Mouse (Mus musculus) ES-E14 (cell line): ENCODE measurements at regions not wholly inside any gene's neighbourhood (a gene's known extent, or its start where the extent isn't known, plus 50 kb on each side); places are given as distances from the start of the nearest gene placed in this dataset.

Source experiments
- DNase-seq: peaks from one replicate; pipeline ENCODE4 v3.0.0-alpha.2; 2013; ENCODE audit warnings: low read depth, low spot score
- H3K27ac ChIP-seq: 2 replicates; pipeline ENCODE4 v1.5.1; 2012; ENCODE audit warnings: low read depth, mild to moderate bottlenecking, low read length, moderate library complexity, mixed read lengths; ENCODE audit not compliant: poor library complexity, insufficient read depth, severe bottlenecking
- H3K36me3 ChIP-seq: 2 replicates; pipeline ENCODE4 v1.6.1; 2012; ENCODE audit warnings: mild to moderate bottlenecking, low read length, moderate library complexity, mixed read lengths; ENCODE audit not compliant: control insufficient read depth, poor library complexity, insufficient read depth, severe bottlenecking
- H3K4me1 ChIP-seq, 2 experiments: fragments of 150-350 bp in 1 of 2; sonication (generic) in 1 of 2; 2 replicates each; pipeline ENCODE4 v1.6.1; 2012; ENCODE audit warnings: low read length in 2 of 2, mild to moderate bottlenecking in 1 of 2, mixed read lengths in 1 of 2; ENCODE audit not compliant: control insufficient read depth in 2 of 2, insufficient read depth in 2 of 2, poor library complexity in 1 of 2
- H3K4me3 ChIP-seq, 2 experiments: fragments of 150-350 bp in 1 of 2; sonication (generic) in 1 of 2; 2 replicates each; pipeline ENCODE4 v1.5.1; 2012; ENCODE audit warnings: low read length in 2 of 2, low read depth in 1 of 2, mild to moderate bottlenecking in 1 of 2, mixed read lengths in 1 of 2; ENCODE audit not compliant: insufficient read depth in 1 of 2, poor library complexity in 1 of 2, severe bottlenecking in 1 of 2
- H3K9ac ChIP-seq: 2 replicates; pipeline ENCODE4 v1.6.1; 2012; ENCODE audit warnings: low read depth, mild to moderate bottlenecking, low read length, mixed read lengths; ENCODE audit not compliant: poor library complexity, insufficient read depth, severe bottlenecking
- H3K9me3 ChIP-seq: fragments of 150-350 bp; sonication (generic); 2 replicates; pipeline ENCODE4 v1.6.1; 2012; ENCODE audit warnings: low read depth, mild to moderate bottlenecking, low read length; ENCODE audit not compliant: control insufficient read depth, insufficient read depth
- CHD2 ChIP-seq: IDR thresholded peaks from 2 replicates; pipeline ENCODE4 v1.6.1; 2014; ENCODE audit warnings: mild to moderate bottlenecking, low read depth, low read length, inconsistent platforms
- HCFC1 ChIP-seq: IDR thresholded peaks from 2 replicates; pipeline ENCODE4 v1.6.1; 2012; ENCODE audit warnings: low read length, inconsistent platforms, borderline replicate concordance; ENCODE audit not compliant: insufficient read depth
- MAFK ChIP-seq: IDR thresholded peaks from 2 replicates; pipeline ENCODE4 v1.6.1; 2014; ENCODE audit warnings: mild to moderate bottlenecking, low read depth, low read length, inconsistent platforms; ENCODE audit not compliant: insufficient read depth
- ZC3H11A ChIP-seq: IDR thresholded peaks from 2 replicates; pipeline ENCODE4 v1.6.1; 2012; ENCODE audit warnings: low read depth, mild to moderate bottlenecking, inconsistent platforms, low read length, borderline replicate concordance
- ZNF384 ChIP-seq: IDR thresholded peaks from 2 replicates; pipeline ENCODE4 v1.6.1; 2012; ENCODE audit warnings: low read depth, low read length, inconsistent platforms
- in situ Hi-C, 2 experiments: fragments of 600-800 bp; cut with MboI; formaldehyde crosslinking; loops; one replicate each; pipeline ENCODE4 v1.15.1; 2025; ENCODE audit warnings: low sequenced_read_pairs in 2 of 2, inconsistent platforms in 1 of 2; ENCODE audit not compliant: unreplicated experiment in 2 of 2

DNA sequence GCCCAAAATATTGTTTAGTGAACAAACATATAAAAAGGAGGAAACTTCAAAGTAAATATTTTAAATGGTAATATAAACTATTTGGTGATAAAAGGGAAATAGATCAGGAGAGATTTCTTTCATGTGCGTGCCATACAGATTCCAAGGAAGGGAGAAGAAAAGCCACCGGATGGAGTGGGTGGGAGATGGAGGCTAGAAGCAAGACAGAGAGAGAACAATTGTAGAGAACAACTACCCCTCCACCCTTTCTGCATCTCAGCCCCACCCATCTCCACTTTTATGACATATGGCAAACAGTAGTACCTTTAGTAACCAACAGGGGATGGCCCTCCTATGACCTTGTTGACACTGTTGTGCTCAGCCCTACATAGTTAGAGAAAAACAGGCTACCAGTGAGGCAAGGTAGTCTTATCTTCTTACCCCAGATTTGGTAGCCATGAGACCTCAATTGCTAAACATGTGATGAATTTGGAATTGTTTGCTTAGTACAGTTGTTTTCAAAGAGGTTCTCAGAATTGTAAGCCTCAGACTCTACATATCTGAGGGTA is 516.9 kb upstream of the A1bg start:
- TF ChIP-seq HCFC1, result no peak
- Histone ChIP-seq H3K36me3 (no peaks in the 10 kb centered on the region), H3K27ac (no peak overlapping the region), H3K9ac (no peak overlapping the region), H3K4me3 (no peak overlapping the region), H3K9me3 (no peaks in the 10 kb centered on the region), H3K4me1 (no peaks in the 10 kb centered on the region)
- in situ Hi-C loops, result no loop called here
- DNase-seq, result peak; percentile 11

DNA sequence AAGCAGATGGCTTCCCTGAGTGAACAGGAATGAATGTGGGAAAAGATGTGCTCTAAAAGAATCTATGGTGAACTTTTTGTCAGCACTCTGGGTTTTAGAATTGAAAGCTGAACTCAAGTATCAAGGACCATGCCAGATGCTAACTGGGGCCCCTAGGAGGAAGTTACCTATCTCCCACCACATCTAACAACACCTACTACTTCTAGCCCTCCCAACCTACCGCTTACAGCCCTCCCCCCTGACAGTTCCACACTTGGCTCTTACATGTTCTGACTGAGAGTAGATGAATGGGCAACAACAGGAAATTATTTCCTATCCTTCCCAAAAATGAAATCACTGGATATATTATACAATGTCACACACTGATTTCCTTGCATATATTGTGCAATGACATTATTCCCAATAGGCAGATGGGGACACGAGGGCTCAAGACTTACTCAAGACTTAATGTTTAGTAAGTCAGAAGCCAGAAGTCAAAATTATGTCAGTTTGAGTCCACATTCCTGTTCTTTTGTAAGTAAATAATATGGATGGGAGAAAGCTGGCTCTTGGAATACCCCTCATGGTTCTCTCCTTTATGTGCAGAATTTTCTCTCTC is 506.1 kb upstream of the A1bg start:
- no peaks in the 10 kb centered on the region for H3K4me1 ChIP-seq
- DNase-seq, result no peak
- H3K36me3 ChIP-seq, result no peaks in the 10 kb centered on the region
- TF ChIP-seq ZC3H11A, result no peak
- no peak for TF ChIP-seq HCFC1
- TF ChIP-seq ZNF384, result no peak
- no peak for TF ChIP-seq CHD2
- TF ChIP-seq MAFK, result no peak
- H3K27ac ChIP-seq, result no peak overlapping the region
- H3K9me3 ChIP-seq, result no peaks in the 10 kb centered on the region
- no peak overlapping the region for H3K9ac ChIP-seq
- in situ Hi-C loops, result no loop called here
- no peak overlapping the region for H3K4me3 ChIP-seq

DNA sequence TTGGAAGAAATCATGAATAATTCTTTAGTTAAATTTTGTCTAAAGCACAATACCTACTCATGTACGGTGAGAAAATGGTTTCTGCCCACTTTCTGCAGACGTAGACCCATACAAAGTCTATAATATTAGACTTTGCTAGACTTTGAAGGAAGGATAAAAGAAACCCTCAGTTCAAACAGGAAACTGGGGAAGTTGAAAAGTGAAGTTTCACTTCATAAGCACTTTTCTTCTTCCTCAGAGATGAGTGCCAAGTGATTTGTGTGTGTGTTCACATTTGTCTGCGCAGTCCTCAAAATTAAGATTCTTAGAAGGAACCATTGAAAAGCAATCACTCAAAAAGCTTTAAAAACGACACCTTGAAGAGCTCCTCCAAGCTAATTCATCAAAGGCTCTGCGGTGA is 500.2 kb upstream of the A1bg start:
- in situ Hi-C loops, result no loop called here
- no peaks in the 10 kb centered on the region for H3K4me1 ChIP-seq
- no peak overlapping the region for H3K9ac ChIP-seq
- no peak overlapping the region for H3K4me3 ChIP-seq
- no peaks in the 10 kb centered on the region for H3K9me3 ChIP-seq
- TF ChIP-seq HCFC1, result no peak
- no peak for TF ChIP-seq MAFK
- no peak for TF ChIP-seq ZNF384
- no peak for TF ChIP-seq CHD2
- TF ChIP-seq ZC3H11A, result no peak
- H3K27ac ChIP-seq, result no peak overlapping the region
- no peaks in the 10 kb centered on the region for H3K36me3 ChIP-seq
- no peak for DNase-seq

DNA sequence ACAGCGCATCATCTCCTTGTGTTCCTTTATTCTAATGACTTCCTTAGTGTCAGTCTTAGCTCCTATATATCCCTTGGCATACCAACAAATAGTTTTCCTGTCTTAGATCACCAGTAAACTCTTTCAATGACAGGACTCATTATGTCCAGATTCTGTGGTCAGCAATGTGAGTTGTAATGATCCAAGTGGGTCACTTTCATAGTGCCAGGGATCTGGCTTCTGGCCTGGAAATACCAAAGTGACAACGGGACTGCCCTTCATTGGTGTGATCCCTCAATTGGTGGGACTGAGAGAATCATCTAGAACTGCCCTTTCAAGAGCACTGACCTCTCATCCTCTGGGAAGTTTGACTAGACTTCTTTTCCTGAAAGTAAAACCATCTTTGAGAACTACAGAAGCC is 494.7 kb upstream of the A1bg start:
- H3K9ac ChIP-seq, result no peak overlapping the region
- TF ChIP-seq HCFC1 (no peak), ZC3H11A (no peak), CHD2 (no peak), MAFK (no peak), ZNF384 (no peak)
- no peak overlapping the region for H3K4me3 ChIP-seq
- H3K27ac ChIP-seq, result no peak overlapping the region
- H3K9me3 ChIP-seq, result no peaks in the 10 kb centered on the region
- in situ Hi-C loops, result no loop called here
- no peaks in the 10 kb centered on the region for H3K36me3 ChIP-seq
- H3K4me1 ChIP-seq, result no peaks in the 10 kb centered on the region
- DNase-seq, result no peak

DNA sequence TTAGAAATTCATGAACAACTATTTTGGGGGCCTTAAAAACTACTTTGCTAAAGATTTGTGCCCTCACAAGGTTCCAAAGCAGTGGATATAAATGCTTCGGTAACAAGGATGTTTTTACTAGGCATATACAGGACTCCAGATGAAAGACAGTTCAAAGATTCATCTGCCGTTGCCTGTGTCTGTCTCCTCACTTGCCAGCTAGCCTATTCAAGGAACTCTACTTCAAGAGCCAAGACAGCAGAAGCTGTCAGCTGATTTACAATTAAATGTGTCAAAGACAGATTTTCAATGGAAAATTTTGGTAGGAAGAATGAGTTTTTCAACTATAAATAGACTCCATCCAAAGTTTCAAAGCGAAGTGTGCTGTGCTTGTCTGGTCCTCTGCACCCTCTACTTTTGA is 494.0 kb upstream of the A1bg start:
- in situ Hi-C loops, result no loop called here
- Histone ChIP-seq H3K4me1 (no peaks in the 10 kb centered on the region), H3K27ac (no peak overlapping the region), H3K4me3 (no peak overlapping the region), H3K36me3 (no peaks in the 10 kb centered on the region), H3K9me3 (no peaks in the 10 kb centered on the region), H3K9ac (no peak overlapping the region)
- no peak for DNase-seq
- TF ChIP-seq ZNF384 (no peak), CHD2 (no peak)
